Mouse (Mus musculus) limb, embryonic 10.5 days (tissue): Measurements from ENCODE around the gene Chtf18. TPM values are rescaled to one million over a fixed set of nuclear protein-coding genes. Genes with fewer than 3 reads are reported as not detected.

ENCODE experiments used
- DNase-seq: peaks from one replicate; pipeline ENCODE4 v3.0.0-alpha.2; 2017; ENCODE audit warnings: low spot score
- H3K27ac ChIP-seq: fragments of 300-500 bp; sonication (generic); 2 replicates; pipeline ENCODE4 v1.5.1; 2016; ENCODE audit warnings: mild to moderate bottlenecking
- H3K27me3 ChIP-seq: fragments of 300-500 bp; sonication (generic); 2 replicates; pipeline ENCODE4 v1.6.1; 2016; ENCODE audit warnings: low read depth, mild to moderate bottlenecking; ENCODE audit not compliant: poor library complexity, severe bottlenecking
- H3K36me3 ChIP-seq: fragments of 300-500 bp; sonication (generic); 2 replicates; pipeline ENCODE4 v1.6.1; 2016; ENCODE audit warnings: mild to moderate bottlenecking, moderate library complexity
- H3K4me1 ChIP-seq: fragments of 300-500 bp; sonication (generic); 2 replicates; pipeline ENCODE4 v1.6.1; 2016
- H3K4me3 ChIP-seq: fragments of 300-500 bp; sonication (generic); 2 replicates; pipeline ENCODE4 v1.5.1; 2016; ENCODE audit warnings: mild to moderate bottlenecking, moderate library complexity
- H3K9me3 ChIP-seq: fragments of 300-500 bp; sonication (generic); replicated peaks from 2 replicates; pipeline ENCODE4 v1.6.1; 2016; ENCODE audit warnings: mild to moderate bottlenecking
- WGBS: fragments of 180-500 bp; shearing (Covaris S2); methylation state at CpG from one replicate; pipeline ENCODE4 v1.1.7; 2016; 5-methylcytosine and 5-hydroxymethylcytosine counted together
- polyA plus RNA-seq: library from polyadenylated mRNA; unstranded; fragments of >200 nt; fragmentation: Nextera tagmentation; extraction: Ambion mirVana; gene quantifications from 2 replicates; pipeline ENCODE4 v1.2.1, GENCODE M21; 2016

Chtf18 gene
- polyA plus RNA-seq: 68.5 and 71.9 TPM in 2 replicates

- peaks cover 26% of the 10 kb centered on the region for H3K4me1 ChIP-seq
- H3K9me3 ChIP-seq: no peaks in the 10 kb centered on the region
- H3K27me3 ChIP-seq: no peaks in the 10 kb centered on the region
- peak within 1 kb of the TSS; percentile 86 for H3K27ac ChIP-seq
- WGBS: under 1% methylated on average over 37 of the region's 37 CpGs
- peak; percentile 95 for DNase-seq
- peak within 1 kb of the TSS; percentile 77 for H3K4me3 ChIP-seq
- peaks cover 61% of the 10 kb centered on the region for H3K36me3 ChIP-seq
Measured at GRCm38 (mm10) chr17:25727265-25728008, at the start of gene Chtf18, which contains the start of gene Rpusd1. TSS of gene Chtf18 (minus strand) at chr17:25727419. TSS of gene Rpusd1 (plus strand) at chr17:25727670.

- WGBS: 81% methylated on average over 10 of the region's 10 CpGs
- Histone ChIP-seq H3K4me3 (no peak overlapping the region), H3K4me1 (peaks cover 19% of the 10 kb centered on the region)
Measured at GRCm38 (mm10) chr17:25775318-25776062, 48.3 kb upstream of the Chtf18 start.

GRCm38 (mm10) chr17:25773549-25774120 is 46.4 kb upstream of the Chtf18 start, which contains the start of gene Narfl:
TSS of gene Narfl (plus strand) at chr17:25773776.
- under 1% methylated on average over 37 of the region's 37 CpGs for WGBS

More at GRCm38 (mm10) chr17:25775318-25776062, 48.3 kb upstream of the Chtf18 start:
- no peak for DNase-seq
- Histone ChIP-seq H3K9me3 (no peaks in the 10 kb centered on the region), H3K27ac (no peak overlapping the region), H3K36me3 (peaks cover 20% of the 10 kb centered on the region), H3K27me3 (no peaks in the 10 kb centered on the region)

GRCm38 (mm10) chr17:25769331-25769730 is 42.1 kb upstream of the Chtf18 start:
- WGBS: 56% methylated on average over 9 of the region's 9 CpGs

More at GRCm38 (mm10) chr17:25773549-25774120, 46.4 kb upstream of the Chtf18 start, which contains the start of gene Narfl:
- H3K4me1 ChIP-seq: peaks cover 23% of the 10 kb centered on the region
- H3K27ac ChIP-seq: peak within 1 kb of the TSS; percentile 69
- peak; percentile 100 for DNase-seq
- H3K36me3 ChIP-seq: peaks cover 8% of the 10 kb centered on the region
- peaks cover 6% of the 10 kb centered on the region for H3K27me3 ChIP-seq
- H3K4me3 ChIP-seq: peak within 1 kb of the TSS; percentile 66
- no peaks in the 10 kb centered on the region for H3K9me3 ChIP-seq

GRCm38 (mm10) chr17:25765886-25766285 is 38.7 kb upstream of the Chtf18 start:
- H3K27me3 ChIP-seq: peaks cover 6% of the 10 kb centered on the region
- no peaks in the 10 kb centered on the region for H3K36me3 ChIP-seq
- no peak overlapping the region for H3K4me3 ChIP-seq
- H3K9me3 ChIP-seq: no peaks in the 10 kb centered on the region
- peaks cover 15% of the 10 kb centered on the region for H3K4me1 ChIP-seq
- 47% methylated on average over 5 of the region's 5 CpGs for WGBS
- no peak overlapping the region for H3K27ac ChIP-seq
- peak; percentile 61 for DNase-seq

More at GRCm38 (mm10) chr17:25769331-25769730, 42.1 kb upstream of the Chtf18 start:
- no peaks in the 10 kb centered on the region for H3K9me3 ChIP-seq
- no peaks in the 10 kb centered on the region for H3K36me3 ChIP-seq
- H3K4me3 ChIP-seq: no peak overlapping the region; the same call in 1 of the 2 replicates
- H3K27ac ChIP-seq: no peak overlapping the region
- H3K27me3 ChIP-seq: peaks cover 6% of the 10 kb centered on the region
- H3K4me1 ChIP-seq: peaks cover 23% of the 10 kb centered on the region
- DNase-seq: no peak

- no peak overlapping the region for H3K27ac ChIP-seq
- no peaks in the 10 kb centered on the region for H3K9me3 ChIP-seq
- no peak overlapping the region for H3K4me3 ChIP-seq
- no peaks in the 10 kb centered on the region for H3K36me3 ChIP-seq
- H3K27me3 ChIP-seq: no peaks in the 10 kb centered on the region
- no peak for DNase-seq
- 33% methylated on average over 3 of the region's 3 CpGs for WGBS
- H3K4me1 ChIP-seq: peaks cover 11% of the 10 kb centered on the region
Measured at GRCm38 (mm10) chr17:25762591-25762990, 35.4 kb upstream of the Chtf18 start.

- no peak overlapping the region for H3K27ac ChIP-seq
- no peaks in the 10 kb centered on the region for H3K27me3 ChIP-seq
- H3K4me1 ChIP-seq: peaks cover 9% of the 10 kb centered on the region
- no peaks in the 10 kb centered on the region for H3K9me3 ChIP-seq
- DNase-seq: no peak
- H3K4me3 ChIP-seq: no peak overlapping the region
- 66% methylated on average over 4 of the region's 4 CpGs for WGBS
- H3K36me3 ChIP-seq: no peaks in the 10 kb centered on the region
Measured at GRCm38 (mm10) chr17:25761561-25761970, 34.3 kb upstream of the Chtf18 start.

GRCm38 (mm10) chr17:25760148-25760547 is 32.9 kb upstream of the Chtf18 start:
- no peaks in the 10 kb centered on the region for H3K9me3 ChIP-seq
- no peak for DNase-seq
- WGBS: 80% methylated on average over 8 of the region's 8 CpGs
- H3K27ac ChIP-seq: no peak overlapping the region
- no peaks in the 10 kb centered on the region for H3K36me3 ChIP-seq
- H3K27me3 ChIP-seq: no peaks in the 10 kb centered on the region
- no peak overlapping the region for H3K4me3 ChIP-seq
- peaks cover 14% of the 10 kb centered on the region for H3K4me1 ChIP-seq

- H3K4me3 ChIP-seq: no peak overlapping the region
- peaks cover 16% of the 10 kb centered on the region for H3K4me1 ChIP-seq
- H3K27ac ChIP-seq: no peak overlapping the region
- H3K27me3 ChIP-seq: no peaks in the 10 kb centered on the region
- no peaks in the 10 kb centered on the region for H3K36me3 ChIP-seq
- no peaks in the 10 kb centered on the region for H3K9me3 ChIP-seq
- no peak for DNase-seq
- 83% methylated on average over 3 of the region's 3 CpGs for WGBS
Measured at GRCm38 (mm10) chr17:25757691-25758090, 30.5 kb upstream of the Chtf18 start.

- Histone ChIP-seq H3K9me3 (no peaks in the 10 kb centered on the region), H3K4me1 (peaks cover 16% of the 10 kb centered on the region), H3K36me3 (no peaks in the 10 kb centered on the region), H3K4me3 (no peak overlapping the region), H3K27me3 (no peaks in the 10 kb centered on the region), H3K27ac (no peak overlapping the region)
- 86% methylated on average over 9 of the region's 9 CpGs for WGBS
- DNase-seq: no peak
Measured at GRCm38 (mm10) chr17:25756378-25757242, 29.4 kb upstream of the Chtf18 start.

- H3K4me3 ChIP-seq: no peak overlapping the region
- no peak for DNase-seq
- no peaks in the 10 kb centered on the region for H3K9me3 ChIP-seq
- peak overlapping the region; percentile 38 for H3K27ac ChIP-seq
- WGBS: 42% methylated on average over 4 of the region's 4 CpGs
- peaks cover 16% of the 10 kb centered on the region for H3K4me1 ChIP-seq
- no peaks in the 10 kb centered on the region for H3K27me3 ChIP-seq
- H3K36me3 ChIP-seq: no peaks in the 10 kb centered on the region
Measured at GRCm38 (mm10) chr17:25755627-25756377, 28.6 kb upstream of the Chtf18 start.
